Mouse (Mus musculus): ENCODE data around the gene Rab33a. TPM values are rescaled to one million over a fixed set of nuclear protein-coding genes. Genes with fewer than 3 reads are reported as not detected.

Gene Rab33a
- 0.55 TPM for polyA plus RNA-seq (2014; fragmentation: Illumina TruSeq; extraction: RNeasy Lipid Tissue Mini Kit (QIAGEN cat#74804); ENCODE audit: low read depth, low replicate concordance)

DNA sequence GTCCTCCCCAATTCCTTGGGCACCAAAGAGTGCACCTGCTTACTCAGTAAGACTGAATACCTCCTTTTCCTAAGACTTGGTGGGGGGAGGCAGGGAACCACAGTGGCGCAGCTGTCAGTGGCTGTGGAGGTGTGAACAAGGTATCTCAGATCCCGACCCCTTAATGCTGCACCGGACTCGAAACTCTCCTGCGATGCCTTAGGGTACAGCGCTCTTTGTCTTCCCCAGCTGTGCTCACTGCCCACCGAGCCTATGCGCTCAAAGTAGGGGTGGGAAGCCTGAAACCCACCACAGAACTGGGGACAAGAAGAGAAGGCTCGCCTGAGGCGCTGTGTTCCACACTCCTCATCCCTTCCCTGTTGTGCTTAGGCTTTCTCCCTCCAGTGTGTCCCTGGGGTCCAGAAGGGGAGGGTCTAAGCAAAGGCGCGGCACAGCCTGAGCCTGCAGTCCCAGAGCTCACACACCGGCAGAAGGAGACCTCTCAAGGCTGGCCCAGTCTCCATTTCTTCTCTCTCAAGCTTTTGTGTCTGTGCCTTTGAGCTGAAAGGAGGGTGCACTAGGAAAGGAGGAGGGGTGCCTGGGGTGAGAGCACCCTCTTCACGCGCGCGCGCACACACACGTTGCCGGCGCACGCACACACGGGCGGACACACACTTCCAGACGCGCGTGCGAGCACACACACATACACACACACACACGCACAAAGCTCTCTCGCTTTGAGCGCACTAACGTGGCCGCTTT lies at the start of gene Rab33a:
TSS of gene Rab33a (plus strand) at position 478 of the 741 bp plus-strand sequence.

DNA sequence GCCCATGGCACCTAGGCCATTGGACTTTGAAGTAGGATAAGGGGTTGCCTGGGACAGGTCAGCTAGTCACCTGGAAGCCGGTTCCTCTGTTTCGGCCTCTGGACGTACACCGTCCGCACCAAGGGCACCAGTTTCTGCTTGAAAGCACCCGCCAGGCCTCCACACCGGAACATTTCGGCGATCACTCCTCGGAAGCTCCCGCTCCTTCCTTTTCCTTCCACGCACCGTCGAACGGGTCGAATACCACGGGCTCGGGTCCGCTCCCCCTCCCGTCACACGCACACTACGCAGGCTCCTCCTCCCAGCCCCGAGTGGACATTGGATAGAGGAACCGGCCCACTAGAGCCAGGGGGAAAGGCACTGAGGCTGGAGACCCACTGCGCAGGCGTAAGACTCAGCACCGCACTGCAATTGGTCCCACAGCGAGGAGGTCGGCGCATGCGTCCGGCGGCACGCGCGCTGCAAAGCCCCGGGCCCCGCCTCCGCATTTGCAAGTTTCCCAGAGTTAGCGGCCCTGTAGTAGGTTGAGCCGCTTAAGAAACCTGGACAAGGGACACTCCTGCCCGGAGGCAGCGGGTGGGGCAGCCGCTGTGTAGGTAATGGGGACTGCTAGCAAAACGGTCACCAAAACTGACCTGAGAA lies 5.8 kb upstream of the Rab33a start, which contains the start of gene Aifm1:
TSS of gene Aifm1 (minus strand) at position 398 of the 642 bp plus-strand sequence.

Other genes with a start within 250 kb of the Rab33a start
- gene Bcorl1, start 177.9 kb upstream of the Rab33a start, polyA plus RNA-seq (2014; fragmentation: Illumina TruSeq; extraction: RNeasy Lipid Tissue Mini Kit (QIAGEN cat#74804); ENCODE audit: low read depth, low replicate concordance) = 5.8 TPM
- gene Elf4, start 56.2 kb upstream of the Rab33a start, polyA plus RNA-seq (2014; fragmentation: Illumina TruSeq; extraction: RNeasy Lipid Tissue Mini Kit (QIAGEN cat#74804); ENCODE audit: low read depth, low replicate concordance) = 5.7 TPM
- gene Aifm1, start 5.7 kb upstream of the Rab33a start, polyA plus RNA-seq (2014; fragmentation: Illumina TruSeq; extraction: RNeasy Lipid Tissue Mini Kit (QIAGEN cat#74804); ENCODE audit: low read depth, low replicate concordance) = 44.1 TPM
- 8.7 TPM for gene Zfp280c, start 75.2 kb downstream of the Rab33a start, polyA plus RNA-seq (2014; fragmentation: Illumina TruSeq; extraction: RNeasy Lipid Tissue Mini Kit (QIAGEN cat#74804); ENCODE audit: low read depth, low replicate concordance)
- 7.6 TPM for gene Slc25a14, start 104.1 kb downstream of the Rab33a start, polyA plus RNA-seq (2014; fragmentation: Illumina TruSeq; extraction: RNeasy Lipid Tissue Mini Kit (QIAGEN cat#74804); ENCODE audit: low read depth, low replicate concordance)
- gene Gpr119, start 155.2 kb downstream of the Rab33a start, polyA plus RNA-seq (2014; fragmentation: Illumina TruSeq; extraction: RNeasy Lipid Tissue Mini Kit (QIAGEN cat#74804); ENCODE audit: low read depth, low replicate concordance) = not detected
- 4.8 TPM for gene Rbmx2, start 175.7 kb downstream of the Rab33a start, polyA plus RNA-seq (2014; fragmentation: Illumina TruSeq; extraction: RNeasy Lipid Tissue Mini Kit (QIAGEN cat#74804); ENCODE audit: low read depth, low replicate concordance)